Mouse (Mus musculus): ENCODE data around the gene Wwox.

Gene Wwox

DNA sequence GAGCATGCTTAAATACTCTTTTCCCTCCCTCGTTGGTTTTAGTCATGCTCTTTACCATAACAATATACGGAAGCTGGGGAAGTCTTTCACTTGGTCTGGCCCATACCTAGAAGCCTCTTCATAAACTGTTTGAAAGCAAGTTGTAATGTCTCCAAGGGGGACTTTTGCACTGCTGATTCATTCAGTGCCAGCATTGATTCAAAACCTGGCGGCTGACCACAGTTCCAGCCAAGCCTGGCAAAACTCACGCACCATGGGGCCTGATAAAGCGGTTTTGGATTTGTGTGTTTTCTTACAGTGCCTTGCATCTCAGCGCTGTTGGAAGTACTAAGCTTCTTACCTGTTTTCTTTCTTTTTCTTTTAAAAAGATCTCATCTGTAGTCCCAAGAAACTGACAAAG lies 834.5 kb downstream of the Wwox start:
- no peak for DNase-seq

DNA sequence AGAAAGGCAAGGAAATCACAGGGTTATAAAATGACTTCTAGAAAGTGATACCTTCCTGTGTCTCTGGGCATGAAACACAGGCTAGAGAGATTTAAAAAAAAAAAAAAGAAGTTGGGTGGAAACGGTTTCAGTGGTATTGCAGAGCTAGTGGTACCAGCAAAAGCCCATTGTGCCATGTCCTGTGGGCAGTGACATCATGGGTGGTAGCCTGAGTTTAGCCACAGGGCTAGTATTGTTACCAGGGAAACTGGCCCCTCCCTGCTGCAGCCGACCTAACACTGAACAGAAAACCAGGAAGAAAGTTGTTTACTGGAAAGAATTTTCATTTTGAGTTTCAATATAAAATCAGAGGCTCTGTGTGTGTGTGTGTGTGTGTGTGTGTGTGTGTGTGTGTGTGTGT lies 836.8 kb downstream of the Wwox start:
- peak; percentile 26 to 35 for DNase-seq

GRCm38 (mm10) chr8:115278291-115278690 lies 838.8 kb downstream of the Wwox start:
- DNase-seq: no peak

- no peak for DNase-seq
These were observed 850.8 kb downstream of the Wwox start for GRCm38 (mm10) chr8:115290224-115290623.

DNA sequence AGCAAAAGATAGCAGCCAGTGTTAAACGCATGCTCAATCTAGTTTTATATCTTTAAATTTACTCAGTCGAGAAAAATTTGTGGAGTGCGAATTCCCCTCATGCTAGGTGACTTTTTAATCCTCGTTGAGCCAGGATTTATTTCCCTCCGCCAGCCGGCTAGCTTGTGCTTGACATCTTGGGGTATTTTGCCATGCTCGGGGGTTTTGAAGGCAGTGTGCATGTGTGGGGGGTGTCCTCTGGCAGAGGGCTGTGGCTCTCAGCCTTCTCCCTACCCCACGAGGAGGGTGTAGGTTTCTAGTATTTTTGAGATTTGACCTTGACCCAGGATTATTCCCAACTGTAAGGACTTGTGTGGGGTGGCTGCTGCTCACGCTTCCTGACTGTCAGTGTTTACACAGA lies 857.3 kb downstream of the Wwox start:
- no peak for DNase-seq

DNA sequence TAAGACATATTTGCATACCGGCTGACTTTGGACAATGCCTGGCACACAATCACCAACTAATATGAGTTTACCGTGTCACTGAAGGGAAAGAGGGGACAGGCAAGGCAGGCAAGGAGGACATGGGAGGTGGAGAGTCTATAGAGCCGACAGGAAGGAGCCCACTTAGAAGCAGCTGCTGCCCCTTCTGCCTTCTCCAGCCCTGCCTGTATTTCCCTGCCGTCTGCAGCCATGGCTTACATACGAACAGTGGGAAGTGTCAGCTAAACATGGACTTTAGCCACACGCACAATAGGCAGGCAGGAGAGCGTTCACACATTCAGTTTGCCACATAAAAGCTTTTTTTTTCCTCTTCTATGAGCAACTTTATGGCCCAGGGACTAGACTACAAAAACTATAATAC lies 863.0 kb downstream of the Wwox start:
- DNase-seq: no peak

DNA sequence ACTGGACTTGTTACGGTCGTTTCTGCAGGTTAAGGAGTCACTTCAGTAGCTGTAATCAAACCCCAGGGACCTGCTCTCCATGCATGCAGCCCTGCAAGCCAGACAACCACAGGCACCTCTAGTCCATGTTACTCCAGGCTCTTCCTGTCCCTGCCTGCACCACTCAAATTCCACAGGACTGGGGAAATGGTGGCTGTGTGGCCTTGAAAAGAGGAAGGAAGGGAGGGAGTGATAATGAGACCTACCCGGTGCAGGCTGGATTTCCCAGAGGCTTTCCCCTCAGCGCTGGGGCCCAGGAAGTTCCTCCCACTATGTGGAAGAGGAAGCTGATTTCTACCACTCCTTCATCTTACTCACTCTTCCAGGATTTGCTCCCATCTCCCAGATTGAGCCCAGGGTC lies 868.0 kb downstream of the Wwox start:
- no peak for DNase-seq

- no peak for DNase-seq
These were observed 871.5 kb downstream of the Wwox start for GRCm38 (mm10) chr8:115311003-115311402.

GRCm38 (mm10) chr8:115312371-115312770 lies 872.9 kb downstream of the Wwox start:
- no peak for DNase-seq

GRCm38 (mm10) chr8:115322501-115322900 lies 883.0 kb downstream of the Wwox start:
- DNase-seq: no peak

DNA sequence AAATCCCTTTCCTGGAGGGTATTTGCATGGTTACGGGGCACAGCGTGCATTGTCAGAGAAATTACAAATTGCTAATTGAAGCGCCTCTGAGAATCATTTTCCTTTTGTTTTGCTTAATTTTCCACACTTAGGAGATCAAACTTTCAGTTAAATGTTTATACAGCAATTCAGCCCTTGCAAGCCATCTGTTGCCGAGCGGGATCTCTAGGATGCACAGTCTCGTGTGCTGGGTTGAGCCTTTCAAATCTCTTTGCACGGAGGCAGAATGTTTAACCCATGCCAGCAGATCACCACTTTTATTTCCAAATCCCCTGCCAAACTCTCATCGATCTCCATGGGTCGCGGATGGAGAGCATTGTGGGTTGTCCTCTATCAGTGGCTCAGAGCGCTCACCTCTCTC lies 891.2 kb downstream of the Wwox start:
- no peak for DNase-seq

GRCm38 (mm10) chr8:115333972-115334371 lies 894.5 kb downstream of the Wwox start:
- DNase-seq: no peak

GRCm38 (mm10) chr8:115336361-115336760 lies 896.9 kb downstream of the Wwox start:
- no peak for DNase-seq

GRCm38 (mm10) chr8:115348704-115349103 lies 909.2 kb downstream of the Wwox start:
- DNase-seq: no peak

- DNase-seq: no peak
These were observed 911.3 kb downstream of the Wwox start for GRCm38 (mm10) chr8:115350707-115351106.

DNA sequence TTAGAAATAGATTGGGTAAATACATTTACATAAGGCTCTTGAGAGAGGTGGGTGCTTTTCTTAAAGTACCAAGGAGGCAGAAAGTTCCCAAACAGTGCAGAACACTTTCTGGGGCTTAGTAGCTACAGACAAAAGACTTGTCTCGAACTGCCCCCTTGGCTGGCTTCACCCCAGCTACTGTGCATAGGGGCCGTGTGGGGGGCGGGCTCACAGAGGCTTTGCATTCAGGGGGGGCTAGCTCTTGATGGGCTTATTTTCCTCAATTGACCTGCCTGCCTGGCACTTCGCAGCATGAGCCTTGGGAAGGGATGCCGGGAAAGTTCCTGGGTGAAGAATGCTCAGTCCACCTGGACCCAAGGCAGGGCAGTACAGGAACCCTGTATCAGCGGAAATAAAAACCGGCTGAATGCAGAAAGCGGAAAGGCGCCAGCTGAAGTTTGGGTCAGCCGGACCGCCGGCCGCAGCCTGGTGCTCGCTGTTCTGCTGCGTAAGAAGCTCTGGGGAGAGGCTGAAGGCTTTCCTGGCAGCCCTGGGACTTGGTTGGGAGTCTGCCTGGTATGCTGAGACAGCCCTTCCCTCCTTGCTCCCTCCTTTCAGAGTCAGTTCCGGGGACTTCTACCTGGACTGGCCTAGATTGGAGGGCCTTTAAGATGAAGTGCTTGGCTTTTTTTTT lies 918.3 kb downstream of the Wwox start:
- peak; percentile 2 to 4 for DNase-seq

- DNase-seq: no peak
These were observed 919.0 kb downstream of the Wwox start for GRCm38 (mm10) chr8:115358481-115358880.

DNA sequence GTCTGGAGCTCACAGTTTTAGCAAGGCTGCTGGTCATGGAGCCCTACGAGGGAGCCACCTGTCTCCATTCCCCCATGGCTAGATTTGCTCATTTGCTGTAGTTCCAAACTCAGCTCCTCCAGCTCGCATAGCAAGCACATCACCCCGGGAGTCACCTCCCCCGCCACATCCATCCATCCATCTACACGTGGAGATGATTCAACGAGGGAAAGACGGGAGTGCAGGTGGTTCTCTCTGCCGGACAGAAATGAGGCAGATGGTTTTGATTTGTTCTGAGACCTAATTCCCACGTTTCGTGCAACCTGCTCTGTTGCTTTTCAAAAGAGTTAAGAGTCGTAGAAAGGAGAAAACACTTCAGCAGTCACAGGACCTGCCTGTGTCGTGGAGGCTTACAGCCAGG lies 920.2 kb downstream of the Wwox start:
- DNase-seq: no peak

- no peak for DNase-seq
These were observed 923.1 kb downstream of the Wwox start for GRCm38 (mm10) chr8:115362518-115362917.

GRCm38 (mm10) chr8:115374957-115375356 lies 935.5 kb downstream of the Wwox start:
- DNase-seq: no peak

DNA sequence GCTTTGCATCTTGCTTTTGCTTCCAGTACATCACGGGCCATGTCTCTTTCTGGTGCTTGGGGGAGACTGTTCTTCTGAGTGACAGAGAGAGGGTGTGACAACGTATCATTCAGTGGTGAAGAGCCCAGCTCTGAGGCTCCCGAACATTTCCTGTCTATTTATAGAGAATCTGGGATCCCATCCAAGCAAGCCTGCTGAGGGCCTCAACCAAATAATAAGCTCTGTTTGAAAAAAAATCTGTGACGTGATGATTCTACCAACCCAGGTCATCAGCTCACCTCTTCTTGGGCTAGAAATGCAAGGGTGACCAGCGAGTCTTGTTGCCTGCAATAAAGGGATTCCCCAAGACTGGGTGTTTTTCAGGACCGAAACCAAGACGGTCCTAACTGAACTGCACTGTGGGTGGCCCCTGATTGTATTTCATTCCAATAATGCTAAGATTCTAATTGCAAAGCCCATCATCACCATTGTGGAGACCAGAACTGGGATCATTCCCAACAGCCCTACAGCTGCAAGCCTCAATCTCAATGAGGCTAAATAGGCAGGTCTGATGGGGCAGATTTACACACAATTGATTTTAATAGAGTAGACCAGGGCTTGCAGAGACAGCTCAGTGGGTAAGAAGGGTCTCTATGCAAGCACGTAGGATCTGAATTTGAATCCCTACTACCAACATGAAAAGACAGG lies 936.0 kb downstream of the Wwox start:
- no peak for DNase-seq

GRCm38 (mm10) chr8:115377321-115377720 lies 937.9 kb downstream of the Wwox start:
- no peak for DNase-seq

DNA sequence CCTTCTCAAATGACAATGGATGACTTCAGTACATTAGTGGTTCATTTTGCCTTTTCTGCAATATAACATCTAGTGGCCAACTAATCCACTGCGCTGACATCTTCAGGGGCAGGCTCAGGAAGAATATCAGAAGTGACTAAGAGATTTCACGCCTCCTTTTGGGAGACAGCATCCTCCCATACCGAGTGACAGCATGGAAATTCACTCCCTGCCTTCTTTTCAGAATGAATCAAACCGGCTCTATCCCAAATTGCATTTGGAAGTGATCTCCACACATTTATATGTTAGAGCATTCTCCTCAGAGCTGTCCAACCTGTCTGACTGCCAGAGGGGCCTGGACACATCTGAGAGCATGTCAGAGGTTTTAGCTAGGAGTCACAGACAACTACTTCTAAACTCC lies 940.6 kb downstream of the Wwox start:
- DNase-seq: no peak

DNA sequence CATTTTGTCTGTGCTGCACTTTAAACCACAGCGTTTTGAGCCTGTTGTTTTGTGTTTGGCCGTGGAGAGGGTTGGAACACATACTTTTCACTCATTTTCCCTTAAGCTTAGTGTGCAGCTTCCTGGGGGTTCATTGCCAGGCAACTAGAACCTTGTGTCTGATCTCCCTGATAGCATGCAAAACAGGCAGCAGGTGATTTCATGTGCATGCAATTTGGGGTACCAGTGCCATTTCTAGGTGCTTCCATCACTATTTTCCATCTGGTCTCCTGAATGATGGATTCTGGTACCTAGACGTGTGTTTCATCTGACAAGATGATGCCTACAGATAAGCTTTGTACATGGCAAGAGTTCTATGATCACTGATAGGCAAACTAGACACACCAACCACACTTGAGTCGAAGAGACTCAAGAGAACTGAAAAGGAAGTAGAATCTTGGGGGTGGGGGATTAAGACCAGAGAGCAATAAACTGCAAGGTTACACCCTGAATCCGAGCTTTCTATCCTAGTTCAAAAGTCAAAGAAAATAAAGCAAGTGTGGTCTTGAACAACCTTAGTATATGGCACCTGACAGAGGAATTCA lies 951.6 kb downstream of the Wwox start:
- DNase-seq: no peak
